Mouse (Mus musculus) fibroblast of lung, adult 2 months (primary cell): ENCODE results near the gene Itgb4.

ENCODE experiments used
- DNase-seq: peaks from one replicate; pipeline ENCODE4 v3.0.0-alpha.2; 2011; ENCODE audit warnings: low read depth

Gene Itgb4

DNA sequence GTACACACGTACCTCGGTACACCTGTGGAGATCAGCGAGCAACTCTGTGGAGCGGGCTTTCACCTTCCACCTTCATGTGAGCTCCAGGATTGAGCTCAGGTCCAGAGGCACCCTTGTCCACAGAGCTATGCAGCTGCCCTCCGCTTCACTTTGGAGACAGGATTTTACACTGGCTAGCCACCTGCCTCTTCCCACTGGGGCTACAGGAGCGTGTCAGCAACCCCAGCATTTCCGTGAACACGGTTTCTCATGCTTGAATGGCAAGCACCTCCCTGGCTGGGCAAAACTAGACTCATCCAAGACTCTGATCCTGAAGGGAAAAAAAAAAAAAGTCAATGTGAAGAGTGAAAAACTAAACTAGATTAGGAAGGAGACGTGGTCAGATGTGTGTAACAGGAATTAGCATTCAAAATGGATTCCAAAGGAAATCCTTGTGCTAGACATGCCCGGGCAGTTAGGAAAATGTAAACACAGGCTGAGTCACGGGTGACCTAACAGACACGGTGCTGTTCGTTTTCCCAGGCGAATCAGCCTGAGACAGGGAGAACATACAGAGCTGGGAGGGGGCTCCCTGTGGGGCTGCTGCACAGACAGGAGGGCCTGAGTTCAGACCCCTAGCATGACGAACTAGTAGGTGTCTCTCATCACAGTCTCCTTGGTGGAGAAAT is 4.4 kb upstream of the Itgb4 start:
- peak; percentile 57 for DNase-seq

DNA sequence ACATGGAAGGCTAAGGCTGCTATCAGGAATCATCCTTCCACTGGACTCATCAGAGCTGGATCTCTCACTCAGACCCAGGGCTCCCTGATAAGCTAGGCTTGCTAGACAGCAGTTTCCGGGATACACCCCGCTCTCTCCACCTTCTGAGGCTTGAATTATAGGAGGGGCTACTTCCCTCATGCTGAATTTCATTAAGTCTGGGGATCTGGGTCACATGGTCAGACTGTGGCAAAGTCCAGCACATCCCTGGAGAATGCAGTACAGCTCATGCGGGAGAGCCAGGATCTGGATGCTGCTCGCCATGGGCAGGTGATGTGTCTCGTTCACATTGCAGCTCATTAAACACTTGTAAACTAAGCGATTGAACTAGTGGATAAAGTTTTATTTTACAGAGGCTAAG is 3.5 kb upstream of the Itgb4 start:
- DNase-seq = no peak

DNA sequence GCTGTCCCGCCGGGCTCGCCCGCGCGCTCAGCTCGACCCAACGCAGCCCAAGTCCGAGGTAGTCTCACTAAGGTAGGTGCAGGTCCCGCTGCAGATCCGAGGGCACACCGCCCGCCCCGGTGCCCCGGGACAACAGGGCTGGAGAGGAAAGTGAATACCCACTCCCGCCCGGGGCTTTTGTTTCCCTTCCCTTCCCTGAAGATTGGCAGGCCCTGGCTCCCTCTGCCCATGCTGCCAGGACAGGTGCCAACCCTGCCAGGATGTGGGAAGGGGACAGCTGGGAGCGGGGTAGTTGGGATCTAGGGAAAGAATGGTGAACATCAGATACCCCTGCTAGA is 543 bp downstream of the Itgb4 start:
- no peak for DNase-seq

DNA sequence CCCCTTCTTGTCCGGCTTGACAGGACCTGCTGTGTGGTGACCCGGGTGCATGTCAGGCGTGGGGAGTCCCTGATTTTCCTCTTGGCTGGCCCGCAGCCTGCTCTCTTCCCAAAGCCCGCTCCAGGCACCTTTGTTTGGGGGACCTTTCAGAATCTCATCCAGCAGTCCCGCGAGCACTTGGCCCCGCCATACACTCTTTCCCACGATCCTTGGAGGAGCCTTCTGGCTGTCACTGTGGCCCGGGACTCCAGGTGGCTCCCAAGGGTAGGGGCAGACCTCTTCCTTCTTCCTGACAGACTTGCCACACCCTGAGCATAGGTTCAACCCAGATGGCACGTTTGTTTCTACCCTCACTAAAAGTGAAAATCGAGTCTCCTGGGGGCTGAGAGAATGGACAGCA is 1.0 kb downstream of the Itgb4 start:
- DNase-seq = no peak

DNA sequence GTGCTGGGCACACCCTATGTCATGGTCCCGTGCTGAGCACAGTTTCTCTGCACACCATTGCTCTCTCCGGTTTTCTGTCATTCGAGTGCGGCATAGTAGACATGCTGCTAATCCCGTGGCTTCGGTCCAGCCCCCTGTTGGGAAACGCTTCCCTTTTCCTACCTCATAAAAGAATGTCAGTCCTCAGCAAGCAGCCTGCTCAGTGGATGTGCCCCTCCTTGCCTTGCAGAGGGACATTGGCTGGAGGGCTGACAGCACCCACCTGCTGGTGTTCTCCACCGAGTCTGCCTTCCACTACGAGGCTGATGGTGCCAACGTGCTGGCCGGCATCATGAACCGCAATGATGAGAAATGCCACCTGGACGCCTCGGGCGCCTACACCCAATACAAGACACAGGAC is 8.0 kb downstream of the Itgb4 start:
- DNase-seq = no peak

DNA sequence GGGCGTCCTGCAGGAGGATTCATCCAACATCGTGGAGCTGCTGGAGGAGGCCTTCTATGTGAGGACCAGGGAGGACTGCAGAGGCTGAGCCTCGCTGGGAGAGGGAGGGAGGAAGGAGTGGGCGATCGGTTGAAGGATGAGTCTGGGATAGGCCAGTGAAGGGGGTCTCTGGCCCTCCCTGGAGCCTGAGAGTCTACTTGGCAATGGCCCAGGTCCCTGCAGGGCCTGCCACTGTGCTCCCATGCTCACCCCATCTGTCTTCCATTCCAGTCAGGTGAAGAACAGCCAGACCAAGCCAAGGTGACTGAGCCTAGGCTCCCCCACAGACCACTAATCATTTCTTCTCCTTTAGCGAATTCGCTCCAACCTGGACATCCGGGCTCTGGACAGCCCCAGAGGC is 8.8 kb downstream of the Itgb4 start:
- no peak for DNase-seq

DNA sequence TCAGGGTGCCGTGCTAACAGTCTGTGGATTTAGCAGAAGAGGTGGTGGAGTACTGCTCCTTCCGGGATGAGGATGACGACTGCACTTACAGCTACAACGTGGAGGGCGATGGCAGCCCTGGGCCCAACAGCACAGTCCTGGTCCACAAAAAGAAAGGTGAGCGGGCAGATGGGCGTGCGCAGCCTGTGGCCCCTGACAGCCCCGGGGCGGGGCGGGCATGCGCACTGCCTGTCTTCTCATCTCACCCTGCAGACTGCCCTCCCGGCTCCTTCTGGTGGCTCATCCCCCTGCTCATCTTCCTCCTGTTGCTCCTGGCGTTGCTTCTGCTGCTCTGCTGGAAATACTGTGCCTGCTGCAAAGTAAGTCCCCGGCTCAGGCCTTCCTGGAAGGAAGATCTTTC is 15.2 kb downstream of the Itgb4 start:
- DNase-seq = no peak

DNA sequence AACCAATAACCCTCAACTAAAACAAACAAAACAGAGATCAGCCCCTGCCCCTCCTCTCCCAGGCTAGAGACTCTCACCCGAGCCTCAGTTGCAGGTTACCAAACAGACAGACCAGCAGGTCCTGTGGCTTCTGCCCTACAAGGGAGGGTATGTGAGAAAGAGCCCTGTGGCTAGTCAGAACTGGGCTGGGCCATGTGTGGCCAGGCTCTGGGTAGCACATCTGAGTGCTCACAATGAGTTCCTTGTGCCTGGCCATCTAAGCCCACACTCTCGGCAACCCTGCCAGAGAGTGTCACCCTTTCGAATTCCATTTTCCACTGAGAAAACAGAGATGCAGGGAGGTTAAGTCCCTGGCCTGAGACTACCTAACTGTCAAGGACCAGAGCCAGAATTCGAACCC is 17.6 kb downstream of the Itgb4 start:
- peak; percentile 62 for DNase-seq

DNA sequence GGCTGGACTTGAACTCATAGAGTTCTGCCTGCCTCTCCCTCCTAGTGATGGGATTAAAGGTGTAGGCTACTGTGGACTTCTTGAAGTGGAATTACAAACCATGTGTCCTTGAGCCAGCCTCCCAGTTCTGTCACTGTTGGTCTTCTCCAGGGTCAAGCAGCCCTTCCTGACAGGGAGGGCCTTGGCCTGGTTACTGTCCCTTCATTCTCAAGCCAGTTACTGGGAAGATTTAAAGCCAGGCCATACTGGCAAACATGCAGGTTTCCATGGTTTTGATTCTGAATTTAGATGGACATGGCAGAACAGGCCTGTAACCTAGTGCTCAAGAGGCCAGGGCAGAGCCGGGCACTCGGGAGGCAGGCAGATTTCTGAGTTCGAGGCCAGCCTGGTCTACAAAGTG is 20.7 kb downstream of the Itgb4 start:
- DNase-seq = no peak

DNA sequence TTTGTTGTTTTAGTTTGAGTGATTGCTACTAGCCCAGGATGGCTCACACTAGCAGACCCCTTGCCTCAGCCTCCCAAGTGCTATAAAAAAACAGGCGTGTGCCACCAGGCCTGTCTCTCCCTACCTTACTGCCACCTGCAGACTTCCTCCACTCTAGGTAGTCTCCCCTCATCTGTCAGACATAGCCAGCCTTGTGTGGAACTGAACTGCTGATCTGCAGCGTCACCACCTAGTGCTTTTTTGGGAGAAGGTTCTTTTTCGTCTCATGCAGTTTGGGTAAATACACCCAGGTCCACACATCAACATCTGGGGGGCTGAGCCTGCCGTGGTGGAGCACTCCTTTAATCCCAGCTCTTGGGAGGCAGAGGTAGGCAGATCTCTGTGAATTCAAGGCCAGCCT is 22.5 kb downstream of the Itgb4 start:
- DNase-seq = no peak

DNA sequence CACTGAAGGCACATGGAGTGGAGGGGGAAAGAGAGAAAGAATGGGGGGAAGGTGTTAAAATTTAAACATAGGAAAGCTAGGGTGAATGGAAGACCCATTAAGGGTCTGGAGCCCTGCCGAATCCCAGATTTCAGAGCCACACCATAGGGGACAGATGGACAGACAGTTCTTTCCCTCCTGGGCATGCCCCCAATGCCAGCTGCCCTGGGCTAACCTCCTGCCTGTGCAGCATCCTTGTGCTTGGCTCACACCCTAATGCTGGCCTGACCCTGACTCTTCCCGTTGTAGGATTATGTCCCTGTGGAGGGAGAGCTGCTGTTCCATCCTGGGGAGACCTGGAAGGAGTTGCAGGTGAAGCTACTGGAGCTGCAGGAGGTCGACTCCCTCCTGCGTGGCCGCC is 23.2 kb downstream of the Itgb4 start:
- no peak for DNase-seq

DNA sequence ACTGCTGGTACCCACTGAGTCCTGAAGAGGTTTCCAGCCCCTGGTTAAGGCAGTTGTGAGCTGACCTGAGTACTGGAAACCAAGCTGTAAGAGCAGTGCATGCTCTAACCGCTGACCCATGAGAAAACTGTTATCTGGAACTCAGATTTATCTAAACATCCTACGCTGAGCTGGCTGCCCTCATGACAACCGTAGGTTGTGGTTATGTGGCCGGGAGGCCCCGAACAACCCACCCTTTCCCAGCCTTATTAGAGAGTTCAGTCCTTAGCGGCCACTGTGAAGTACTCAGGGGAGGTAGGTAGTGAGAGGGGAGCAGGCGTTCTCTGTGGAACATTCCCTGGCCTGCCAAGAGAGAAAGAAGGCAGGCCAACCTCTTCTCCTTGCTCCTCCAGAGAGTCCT is 24.5 kb downstream of the Itgb4 start:
- DNase-seq = no peak

DNA sequence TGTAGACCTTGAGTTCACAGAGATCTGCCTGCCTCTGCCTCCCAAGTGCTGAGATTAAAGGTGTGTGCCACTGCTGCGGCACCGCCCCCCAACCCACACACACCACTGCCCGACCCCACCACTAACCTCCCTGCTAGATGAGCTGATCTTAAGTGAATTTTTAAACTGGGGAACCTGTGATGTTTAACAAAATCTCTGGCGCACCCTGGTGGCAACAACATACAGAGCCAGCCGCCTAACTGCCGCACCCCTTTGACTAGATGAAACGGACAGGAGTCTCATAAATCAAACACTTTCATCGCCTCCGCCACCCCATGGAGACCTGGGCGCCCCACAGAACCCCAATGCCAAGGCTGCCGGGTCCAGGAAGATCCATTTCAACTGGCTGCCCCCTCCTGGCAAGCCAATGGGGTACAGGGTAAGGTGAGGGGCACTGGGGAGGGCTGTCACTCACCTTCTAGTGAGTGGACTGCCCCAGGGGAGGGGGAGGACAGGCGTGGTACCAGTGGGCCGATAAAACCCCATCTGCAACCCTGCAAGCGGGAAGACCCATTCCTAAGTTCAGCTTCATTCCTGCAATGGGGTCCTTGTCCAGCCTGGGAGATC is 25.1 kb downstream of the Itgb4 start:
- no peak for DNase-seq

DNA sequence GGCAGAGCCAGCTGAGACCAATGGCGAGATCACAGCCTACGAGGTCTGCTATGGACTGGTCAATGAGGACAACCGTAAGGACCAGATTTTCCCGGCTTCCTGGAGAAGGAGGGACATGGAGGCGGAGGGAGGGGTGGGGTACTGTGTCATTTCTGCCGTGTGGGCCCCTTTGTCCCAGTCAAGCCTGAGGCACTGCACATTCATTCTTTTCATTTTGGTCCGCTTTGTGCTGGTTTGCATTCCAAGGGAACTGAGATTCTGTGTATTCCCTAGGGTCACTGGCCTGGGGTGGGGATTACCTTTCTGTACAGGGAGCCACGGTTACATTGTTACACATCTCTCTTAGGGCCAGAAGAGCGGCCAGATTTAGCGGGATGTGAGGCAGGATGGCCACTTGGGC is 26.1 kb downstream of the Itgb4 start:
- no peak for DNase-seq

DNA sequence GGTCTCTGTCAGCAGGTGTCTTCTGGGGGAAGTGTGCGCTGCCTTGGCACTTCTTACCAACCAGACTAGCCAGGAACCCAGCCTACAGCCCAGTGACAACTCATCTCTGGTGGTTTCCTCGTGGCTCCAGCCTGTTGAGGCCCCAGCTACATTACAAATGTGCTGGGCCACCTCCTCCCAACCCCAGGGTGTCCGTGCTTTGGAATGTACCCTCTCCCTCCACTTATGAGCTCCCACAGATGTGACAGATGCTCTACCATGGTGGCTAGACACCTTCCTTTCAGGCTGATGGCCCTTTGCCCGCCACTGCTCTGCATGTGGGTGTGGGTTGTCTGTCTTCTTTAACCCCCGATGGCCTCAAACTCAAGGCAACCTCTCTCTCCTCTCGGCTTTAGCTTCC is 27.2 kb downstream of the Itgb4 start:
- no peak for DNase-seq

DNA sequence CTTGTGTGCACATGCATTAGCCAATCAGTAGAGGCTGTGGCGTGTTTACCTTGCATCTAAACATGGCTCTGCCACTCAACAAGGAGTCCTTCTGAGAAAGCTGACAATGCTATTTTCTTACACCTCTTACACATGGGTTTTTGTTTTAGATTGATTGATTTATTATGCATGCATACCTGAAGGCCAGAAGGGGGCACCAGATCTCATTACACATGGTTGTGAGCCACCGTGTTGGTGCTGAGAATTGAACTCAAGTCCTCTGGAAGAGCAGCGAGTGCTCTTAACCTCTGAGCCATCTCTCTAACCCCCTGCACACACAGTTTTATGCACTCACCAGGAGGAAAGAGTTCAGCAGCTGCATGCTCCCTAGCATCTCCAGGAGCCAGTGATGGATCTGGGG is 28.4 kb downstream of the Itgb4 start:
- no peak for DNase-seq

DNA sequence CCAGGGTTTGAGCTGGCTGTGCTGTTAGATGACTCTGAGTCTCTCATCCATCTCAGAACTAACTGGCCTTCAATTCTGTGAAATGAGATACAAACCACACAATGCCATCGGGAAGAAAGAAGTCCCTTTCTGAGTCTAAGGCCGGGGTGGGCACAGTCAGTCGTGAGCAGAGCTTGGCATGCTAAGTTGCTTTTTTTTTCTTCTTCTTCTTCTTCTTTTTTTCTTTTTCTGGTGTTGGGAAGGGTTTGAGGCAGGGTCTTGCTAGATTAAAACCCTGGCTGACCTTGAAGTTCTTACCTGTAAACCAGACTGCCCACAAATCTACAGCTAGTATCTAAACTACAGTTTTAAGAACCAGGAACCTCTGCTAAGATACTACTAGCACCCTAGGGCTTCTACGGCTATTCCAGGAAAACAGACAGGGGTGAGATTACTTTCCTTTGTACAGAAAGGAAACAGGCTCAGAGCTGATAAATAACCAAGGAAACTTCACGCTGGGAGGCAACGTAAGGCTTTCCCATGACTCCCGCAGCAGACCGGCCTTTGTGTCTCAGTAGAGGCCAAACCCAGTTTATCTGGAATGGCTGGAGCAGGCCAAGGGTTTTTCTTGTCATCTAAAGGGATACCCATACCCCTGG is 29.8 kb downstream of the Itgb4 start:
- no peak for DNase-seq

DNA sequence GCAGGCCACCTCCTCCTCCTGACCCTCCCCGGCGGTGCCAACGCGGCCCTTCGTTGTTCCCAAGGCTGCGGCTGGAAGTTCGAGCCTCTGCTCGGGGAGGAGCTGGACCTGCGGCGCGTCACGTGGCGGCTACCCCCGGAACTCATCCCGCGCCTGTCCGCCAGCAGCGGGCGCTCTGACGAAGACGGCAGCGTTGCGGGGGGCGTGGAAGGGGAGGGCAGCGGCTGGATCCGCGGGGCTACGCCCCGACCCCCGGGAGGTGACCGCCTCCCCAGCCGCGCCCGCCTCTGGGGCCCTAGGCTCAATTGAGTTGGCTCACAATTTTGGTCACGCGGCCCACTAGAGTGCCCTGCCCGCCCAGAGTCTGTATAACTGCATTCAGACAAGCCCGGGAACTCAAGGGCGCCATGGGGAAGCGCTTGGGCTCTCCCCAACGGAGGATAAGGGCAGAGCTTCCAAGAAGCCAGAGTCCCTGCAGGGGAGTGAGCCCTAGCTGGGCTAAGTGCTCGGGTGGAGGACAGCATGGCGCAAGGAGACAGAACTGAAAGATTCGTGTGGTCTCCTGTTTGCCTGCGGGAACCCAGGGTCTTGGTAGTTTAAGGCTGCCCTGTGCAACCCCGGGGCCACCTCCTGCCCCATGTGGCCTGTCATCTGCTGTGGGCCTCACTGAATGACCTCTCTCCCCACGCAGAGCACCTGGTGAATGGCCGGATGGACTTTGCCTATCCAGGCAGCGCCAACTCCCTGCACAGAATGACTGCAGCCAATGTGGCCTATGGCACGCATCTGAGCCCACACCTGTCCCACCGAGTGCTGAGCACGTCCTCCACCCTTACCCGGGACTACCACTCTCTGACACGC is 30.6 kb downstream of the Itgb4 start:
- DNase-seq = peak; percentile 75

DNA sequence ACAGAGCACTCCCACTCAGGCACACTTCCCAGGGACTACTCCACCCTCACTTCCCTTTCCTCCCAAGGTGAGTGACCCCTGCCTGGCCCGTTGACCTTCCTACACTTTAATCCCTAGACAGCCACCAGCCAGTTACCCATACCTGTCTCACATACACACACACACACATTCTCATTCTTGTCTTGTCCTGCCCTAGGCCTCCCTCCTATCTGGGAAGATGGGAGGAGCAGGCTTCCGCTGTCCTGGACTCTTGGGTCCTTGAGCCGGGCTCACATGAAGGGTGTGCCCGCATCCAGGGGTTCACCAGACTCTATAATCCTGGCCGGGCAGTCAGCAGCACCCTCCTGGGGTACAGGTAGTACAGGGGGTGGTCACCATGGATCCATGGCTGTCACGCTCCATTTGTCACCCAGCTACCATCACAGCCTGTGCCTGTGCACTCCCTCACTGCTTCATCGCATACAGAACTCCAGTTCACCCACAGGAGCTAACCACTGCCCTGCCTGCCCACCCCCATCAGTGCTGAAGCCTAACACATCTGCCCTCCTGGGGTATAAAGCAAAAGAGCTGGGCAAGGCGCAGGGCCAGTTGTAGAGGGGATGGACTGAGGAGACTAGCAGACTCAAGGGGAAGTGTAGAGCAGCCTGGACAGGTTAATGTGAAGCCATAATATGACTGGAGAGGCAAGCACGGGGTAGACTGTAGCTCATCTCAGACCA is 31.4 kb downstream of the Itgb4 start:
- no peak for DNase-seq

DNA sequence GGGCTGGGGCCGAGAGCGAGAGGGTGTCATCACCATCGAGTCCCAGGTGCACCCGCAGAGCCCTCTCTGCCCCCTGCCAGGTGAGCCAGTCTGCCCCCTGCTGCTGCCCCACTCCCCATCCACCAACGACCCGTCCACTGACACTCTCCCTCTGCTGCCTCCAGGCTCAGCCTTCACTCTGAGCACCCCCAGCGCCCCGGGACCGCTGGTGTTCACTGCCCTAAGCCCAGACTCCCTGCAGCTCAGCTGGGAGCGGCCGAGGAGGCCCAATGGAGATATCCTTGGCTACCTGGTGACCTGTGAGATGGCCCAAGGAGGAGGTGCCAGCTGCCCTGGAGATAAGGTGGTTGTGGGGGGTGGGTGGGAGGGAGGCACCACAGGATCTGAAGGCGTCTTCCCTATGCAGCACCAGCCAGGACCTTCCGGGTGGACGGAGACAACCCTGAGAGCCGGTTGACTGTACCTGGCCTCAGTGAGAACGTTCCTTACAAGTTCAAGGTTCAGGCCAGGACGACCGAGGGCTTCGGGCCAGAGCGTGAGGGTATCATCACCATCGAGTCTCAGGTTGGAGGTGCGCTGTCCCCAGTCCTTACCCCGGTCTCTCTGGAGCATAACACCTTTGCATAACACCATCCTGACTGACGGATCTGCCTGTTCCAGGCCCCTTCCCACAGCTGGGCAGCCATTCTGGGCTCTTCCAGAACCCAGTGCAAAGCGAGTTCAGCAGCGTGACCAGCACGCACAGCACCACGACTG is 32.8 kb downstream of the Itgb4 start:
- no peak for DNase-seq

DNA sequence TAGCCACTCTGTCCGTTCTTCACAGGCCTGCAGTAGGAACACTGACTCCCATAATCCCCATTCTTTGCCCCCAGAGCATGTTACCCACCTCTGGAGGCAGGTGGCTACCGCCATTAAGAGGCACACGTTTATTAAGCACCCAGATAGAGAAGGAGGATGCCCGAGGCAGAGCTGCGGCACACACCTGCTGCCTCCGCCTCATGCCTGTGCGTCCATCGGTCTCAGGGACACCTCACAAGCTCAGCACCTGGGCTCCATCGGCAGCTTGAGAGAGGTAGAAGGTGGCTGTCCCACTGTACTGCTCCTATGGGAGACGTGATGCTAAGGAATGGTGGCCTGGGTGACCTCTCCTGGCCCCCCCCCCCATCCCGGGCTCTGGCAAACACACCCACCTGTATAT is 33.9 kb downstream of the Itgb4 start:
- no peak for DNase-seq
